Mouse (Mus musculus) ES-E14 (cell line): ENCODE results near the gene Tgfbr2.

Experiments
- CHD2 ChIP-seq: IDR thresholded peaks from 2 replicates; pipeline ENCODE4 v1.6.1; 2014; ENCODE audit warnings: mild to moderate bottlenecking, low read depth, low read length, inconsistent platforms
- HCFC1 ChIP-seq: IDR thresholded peaks from 2 replicates; pipeline ENCODE4 v1.6.1; 2012; ENCODE audit warnings: low read length, inconsistent platforms, borderline replicate concordance; ENCODE audit not compliant: insufficient read depth
- MAFK ChIP-seq: IDR thresholded peaks from 2 replicates; pipeline ENCODE4 v1.6.1; 2014; ENCODE audit warnings: mild to moderate bottlenecking, low read depth, low read length, inconsistent platforms; ENCODE audit not compliant: insufficient read depth
- ZC3H11A ChIP-seq: IDR thresholded peaks from 2 replicates; pipeline ENCODE4 v1.6.1; 2012; ENCODE audit warnings: low read depth, mild to moderate bottlenecking, inconsistent platforms, low read length, borderline replicate concordance
- ZNF384 ChIP-seq: IDR thresholded peaks from 2 replicates; pipeline ENCODE4 v1.6.1; 2012; ENCODE audit warnings: low read depth, low read length, inconsistent platforms

DNA sequence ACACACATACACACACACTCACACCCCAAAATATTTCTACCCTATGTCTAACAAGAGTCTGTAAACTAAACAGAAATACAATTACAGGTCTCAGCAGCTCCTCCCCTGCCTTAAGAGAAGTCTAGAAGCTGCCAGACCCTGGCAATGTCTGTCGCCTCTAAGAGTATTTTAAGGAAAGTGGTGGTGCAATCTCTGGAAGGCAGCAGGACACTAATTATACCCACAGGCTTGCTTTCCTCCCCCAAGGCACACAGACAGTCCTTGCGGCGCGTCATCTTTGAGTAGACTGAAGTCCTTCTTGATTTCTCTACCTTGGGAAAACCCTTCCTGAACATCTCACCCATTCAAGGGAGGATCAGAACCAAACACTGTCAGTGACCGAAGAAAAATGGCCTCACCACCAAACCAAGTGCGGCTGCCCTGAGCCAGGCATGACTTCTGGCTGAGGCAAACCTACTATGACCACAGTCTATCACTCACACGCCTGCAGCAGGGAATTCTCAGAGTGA is 12.2 kb downstream of the Tgfbr2 start:
- TF ChIP-seq ZNF384 (no peak), MAFK (no peak), HCFC1 (no peak), CHD2 (no peak), ZC3H11A (no peak)
